Mouse (Mus musculus): ENCODE data around the gene Tbxa2r. TPM values are rescaled to one million over a fixed set of nuclear protein-coding genes. Genes with fewer than 3 reads are reported as not detected.

Tbxa2r gene
- polyA plus RNA-seq (2014; fragmentation: Nextera tagmentation; extraction: Ambion mirVana): 2.4 and 2.6 TPM in 2 replicates

DNA sequence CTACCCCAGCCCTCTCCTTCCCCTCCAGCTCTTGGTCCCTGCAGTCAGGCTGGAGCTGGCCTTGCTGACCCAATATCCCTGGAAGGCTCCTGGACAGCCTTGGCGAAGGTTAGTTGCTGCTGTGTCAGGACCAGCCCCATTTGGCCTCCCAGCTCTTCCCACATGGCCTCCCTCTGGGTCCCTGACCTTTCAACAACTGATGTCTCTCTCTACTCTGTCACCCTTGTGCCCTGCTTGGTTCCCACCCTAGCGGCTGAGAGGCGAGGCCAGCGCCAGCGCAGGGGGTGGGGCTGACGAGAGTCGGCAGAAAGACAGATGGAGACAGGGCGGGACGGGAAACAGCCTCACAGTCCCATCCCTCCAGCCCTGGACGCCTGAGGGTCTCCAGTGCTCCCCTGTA is at the start of gene Tbxa2r:
TSS of gene Tbxa2r (plus strand) at position 346 of the 400 bp plus-strand sequence.
- H3K4me2 ChIP-seq: no peak within 1 kb of the TSS
- no peak for DNase-seq (ENCODE audit: low spot score, missing footprints)
- no peak within 1 kb of the TSS for H3K27ac ChIP-seq (ENCODE audit: low read depth, low read length)
- 10% methylated on average over 10 of the region's 10 CpGs for WGBS
- peaks cover 9% of the 10 kb centered on the region for H3K27me3 ChIP-seq (ENCODE audit: control insufficient read depth, insufficient read depth, low read length)
- peaks cover 33% of the 10 kb centered on the region for H3K36me3 ChIP-seq (ENCODE audit: control insufficient read depth, insufficient read depth, low read length)
- no peak within 1 kb of the TSS for H3K4me3 ChIP-seq (ENCODE audit: low read depth, low read length)
- no peak for ATAC-seq (ENCODE audit: low FRiP score)
- no peaks in the 10 kb centered on the region for H3K9me3 ChIP-seq (ENCODE audit: control insufficient read depth, low read length)
- H3K4me1 ChIP-seq (ENCODE audit: control insufficient read depth, insufficient read depth, low read length): no peaks in the 10 kb centered on the region
- H3K9ac ChIP-seq (ENCODE audit: low read length): 0 out of 2 replicates have a peak within 1 kb of the TSS, but pooled peaks have one; percentile 7

- Histone ChIP-seq H3K9ac (ENCODE audit: low read length) (no peak overlapping the region), H3K9me3 (ENCODE audit: control insufficient read depth, low read length) (no peaks in the 10 kb centered on the region), H3K4me2 (no peak overlapping the region), H3K4me3 (ENCODE audit: low read depth, low read length) (no peak overlapping the region), H3K4me1 (ENCODE audit: control insufficient read depth, insufficient read depth, low read length) (no peaks in the 10 kb centered on the region), H3K36me3 (ENCODE audit: control insufficient read depth, insufficient read depth, low read length) (no peaks in the 10 kb centered on the region), H3K27ac (ENCODE audit: low read depth, low read length) (no peak overlapping the region), H3K27me3 (ENCODE audit: control insufficient read depth, insufficient read depth, low read length) (peaks cover 13% of the 10 kb centered on the region)
- ATAC-seq (ENCODE audit: low FRiP score) (no peak), DNase-seq (ENCODE audit: low spot score, missing footprints) (no peak)
- WGBS: 48% methylated on average over 10 of the region's 10 CpGs
Measured at GRCm38 (mm10) chr10:81279496-81279895, 49.0 kb upstream of the Tbxa2r start.

DNA sequence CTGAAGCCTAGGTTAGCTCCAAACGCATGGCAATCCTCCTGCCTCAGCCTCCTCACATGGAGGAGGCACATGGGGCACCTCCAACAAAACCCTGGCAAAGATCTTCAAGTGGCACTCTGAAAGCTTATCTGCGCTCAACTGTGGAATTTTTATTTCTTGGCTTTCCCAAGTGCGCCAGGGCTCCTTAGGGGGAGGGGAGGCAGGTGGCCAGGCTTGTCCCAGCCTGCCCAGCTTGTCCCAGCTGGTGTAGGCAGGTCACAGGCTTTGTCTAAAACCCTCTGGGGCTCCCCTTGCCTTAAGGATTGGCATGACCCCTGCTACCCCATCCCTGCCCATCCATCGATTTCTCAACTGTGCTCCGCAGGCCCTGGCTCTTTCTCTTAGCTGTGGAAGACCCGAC is 44.3 kb upstream of the Tbxa2r start:
- no peak overlapping the region for H3K4me3 ChIP-seq (ENCODE audit: low read depth, low read length)
- WGBS: 60% methylated on average over 6 of the region's 6 CpGs
- DNase-seq (ENCODE audit: low spot score, missing footprints) (no peak), ATAC-seq (ENCODE audit: low FRiP score) (no peak)
- peaks cover 20% of the 10 kb centered on the region for H3K27me3 ChIP-seq (ENCODE audit: control insufficient read depth, insufficient read depth, low read length)
- H3K4me2 ChIP-seq: no peak overlapping the region
- H3K4me1 ChIP-seq (ENCODE audit: control insufficient read depth, insufficient read depth, low read length): peaks cover 5% of the 10 kb centered on the region
- H3K9me3 ChIP-seq (ENCODE audit: control insufficient read depth, low read length): no peaks in the 10 kb centered on the region
- H3K9ac ChIP-seq (ENCODE audit: low read length): no peak overlapping the region
- no peaks in the 10 kb centered on the region for H3K36me3 ChIP-seq (ENCODE audit: control insufficient read depth, insufficient read depth, low read length)
- no peak overlapping the region for H3K27ac ChIP-seq (ENCODE audit: low read depth, low read length)

- H3K4me2 ChIP-seq: peak overlapping the region; percentile 69
- H3K4me3 ChIP-seq (ENCODE audit: low read depth, low read length): no peak overlapping the region; the same call in 1 of the 2 replicates
- ATAC-seq (ENCODE audit: low FRiP score) (no peak), DNase-seq (ENCODE audit: low spot score, missing footprints) (no peak)
- 15% methylated on average over 17 of the region's 17 CpGs for WGBS
- H3K27me3 ChIP-seq (ENCODE audit: control insufficient read depth, insufficient read depth, low read length): peaks cover 24% of the 10 kb centered on the region
- H3K9me3 ChIP-seq (ENCODE audit: control insufficient read depth, low read length): no peaks in the 10 kb centered on the region
- no peak overlapping the region for H3K9ac ChIP-seq (ENCODE audit: low read length)
- no peak overlapping the region for H3K27ac ChIP-seq (ENCODE audit: low read depth, low read length)
- peaks cover 5% of the 10 kb centered on the region for H3K4me1 ChIP-seq (ENCODE audit: control insufficient read depth, insufficient read depth, low read length)
- H3K36me3 ChIP-seq (ENCODE audit: control insufficient read depth, insufficient read depth, low read length): no peaks in the 10 kb centered on the region
Measured at GRCm38 (mm10) chr10:81284719-81285118, 43.8 kb upstream of the Tbxa2r start.

GRCm38 (mm10) chr10:81285694-81286450 is 42.7 kb upstream of the Tbxa2r start:
- Histone ChIP-seq H3K36me3 (ENCODE audit: control insufficient read depth, insufficient read depth, low read length) (no peaks in the 10 kb centered on the region), H3K27me3 (ENCODE audit: control insufficient read depth, insufficient read depth, low read length) (peaks cover 34% of the 10 kb centered on the region), H3K4me1 (ENCODE audit: control insufficient read depth, insufficient read depth, low read length) (peaks cover 5% of the 10 kb centered on the region), H3K9me3 (ENCODE audit: control insufficient read depth, low read length) (no peaks in the 10 kb centered on the region), H3K27ac (ENCODE audit: low read depth, low read length) (no peak overlapping the region), H3K9ac (ENCODE audit: low read length) (peak overlapping the region; percentile 68), H3K4me2 (peak overlapping the region; percentile 69), H3K4me3 (ENCODE audit: low read depth, low read length) (peak overlapping the region; percentile 49)
- ATAC-seq (ENCODE audit: low FRiP score) (peak; percentile 77), DNase-seq (ENCODE audit: low spot score, missing footprints) (peak; percentile 100)
- WGBS: 2% methylated on average over 54 of the region's 54 CpGs

DNA sequence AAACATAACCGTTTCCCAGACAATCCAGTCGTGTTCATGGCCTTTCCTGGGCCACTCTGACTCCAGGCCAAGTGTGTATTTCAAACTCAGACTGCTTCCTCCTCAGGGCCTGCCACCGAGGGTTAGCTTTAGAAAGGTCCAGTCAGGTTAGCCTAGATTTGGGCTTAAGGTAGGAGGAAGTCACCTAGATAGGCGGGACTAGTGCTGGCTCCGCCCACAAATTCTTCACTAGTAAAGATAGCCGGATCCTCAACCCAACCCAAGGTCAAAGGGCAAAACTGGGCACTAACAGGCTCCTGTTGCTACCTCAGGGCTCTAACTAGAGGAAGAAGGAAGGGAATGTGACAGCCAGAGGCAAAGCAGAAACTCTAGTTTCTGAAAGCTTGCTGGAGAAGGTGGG is 41.9 kb upstream of the Tbxa2r start:
- Histone ChIP-seq H3K27ac (ENCODE audit: low read depth, low read length) (no peak overlapping the region), H3K9me3 (ENCODE audit: control insufficient read depth, low read length) (no peaks in the 10 kb centered on the region), H3K36me3 (ENCODE audit: control insufficient read depth, insufficient read depth, low read length) (no peaks in the 10 kb centered on the region), H3K4me1 (ENCODE audit: control insufficient read depth, insufficient read depth, low read length) (peaks cover 5% of the 10 kb centered on the region), H3K4me3 (ENCODE audit: low read depth, low read length) (no peak overlapping the region), H3K9ac (ENCODE audit: low read length) (no peak overlapping the region), H3K4me2 (no peak overlapping the region), H3K27me3 (ENCODE audit: control insufficient read depth, insufficient read depth, low read length) (peaks cover 41% of the 10 kb centered on the region)
- WGBS: 49% methylated on average over 6 of the region's 6 CpGs
- no peak for DNase-seq (ENCODE audit: low spot score, missing footprints)
- ATAC-seq (ENCODE audit: low FRiP score): no peak

GRCm38 (mm10) chr10:81287513-81288157 is 40.9 kb upstream of the Tbxa2r start:
- 63% methylated on average over 8 of the region's 8 CpGs for WGBS
- Histone ChIP-seq H3K9ac (ENCODE audit: low read length) (no peak overlapping the region), H3K4me2 (no peak overlapping the region), H3K9me3 (ENCODE audit: control insufficient read depth, low read length) (no peaks in the 10 kb centered on the region), H3K4me3 (ENCODE audit: low read depth, low read length) (no peak overlapping the region), H3K4me1 (ENCODE audit: control insufficient read depth, insufficient read depth, low read length) (peaks cover 5% of the 10 kb centered on the region), H3K27me3 (ENCODE audit: control insufficient read depth, insufficient read depth, low read length) (peaks cover 44% of the 10 kb centered on the region), H3K27ac (ENCODE audit: low read depth, low read length) (no peak overlapping the region), H3K36me3 (ENCODE audit: control insufficient read depth, insufficient read depth, low read length) (no peaks in the 10 kb centered on the region)
- ATAC-seq (ENCODE audit: low FRiP score) (no peak), DNase-seq (ENCODE audit: low spot score, missing footprints) (peak; percentile 94)

DNA sequence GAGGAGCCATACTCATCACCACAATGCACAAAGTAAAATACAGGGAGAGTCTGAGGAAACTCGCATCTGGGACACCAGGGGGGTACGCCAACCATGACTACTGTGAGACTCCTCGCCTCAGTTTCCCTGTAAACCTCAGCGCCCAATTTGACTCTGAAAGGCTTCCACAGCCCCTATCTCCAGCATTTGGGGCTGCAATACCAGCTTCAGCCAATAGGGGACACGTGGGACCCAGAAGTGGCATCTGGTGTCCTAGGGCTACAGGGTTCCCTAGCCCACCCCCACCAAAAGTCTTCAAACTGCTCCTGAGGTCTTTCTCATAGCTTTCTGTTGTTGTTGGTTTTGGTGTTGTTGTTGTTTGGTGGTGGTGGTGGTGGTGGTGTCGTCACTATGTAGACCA is 39.9 kb upstream of the Tbxa2r start:
- DNase-seq (ENCODE audit: low spot score, missing footprints): peak; percentile 96
- peaks cover 39% of the 10 kb centered on the region for H3K27me3 ChIP-seq (ENCODE audit: control insufficient read depth, insufficient read depth, low read length)

DNA sequence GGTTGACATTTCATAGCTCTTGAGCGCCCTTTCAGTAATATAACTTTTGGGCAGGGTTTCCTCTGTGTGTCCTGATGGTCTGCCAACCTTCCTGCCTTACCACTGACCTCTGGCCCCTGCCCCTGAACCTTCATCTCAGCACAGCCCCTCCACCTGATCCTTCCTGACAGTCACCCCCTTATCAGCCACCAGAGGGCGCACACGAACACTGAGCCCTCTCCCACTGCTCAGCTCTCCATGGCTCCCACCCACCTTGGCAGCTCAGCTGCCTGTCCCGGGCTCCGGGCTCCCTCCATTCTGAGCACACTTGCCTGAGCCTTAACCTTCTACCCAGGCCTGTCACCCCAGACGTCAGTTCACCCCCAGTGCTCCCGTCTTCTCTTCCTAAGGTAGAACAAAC is 39.3 kb upstream of the Tbxa2r start:
- Histone ChIP-seq H3K27me3 (ENCODE audit: control insufficient read depth, insufficient read depth, low read length) (peaks cover 33% of the 10 kb centered on the region), H3K4me2 (no peak overlapping the region), H3K27ac (ENCODE audit: low read depth, low read length) (no peak overlapping the region), H3K36me3 (ENCODE audit: control insufficient read depth, insufficient read depth, low read length) (no peaks in the 10 kb centered on the region), H3K4me3 (ENCODE audit: low read depth, low read length) (no peak overlapping the region), H3K4me1 (ENCODE audit: control insufficient read depth, insufficient read depth, low read length) (peaks cover 11% of the 10 kb centered on the region), H3K9me3 (ENCODE audit: control insufficient read depth, low read length) (no peaks in the 10 kb centered on the region), H3K9ac (ENCODE audit: low read length) (no peak overlapping the region)
- ATAC-seq (ENCODE audit: low FRiP score) (no peak), DNase-seq (ENCODE audit: low spot score, missing footprints) (peak; percentile 94)
- 3% methylated on average over 7 of the region's 7 CpGs for WGBS

More for the DNA sequence above, 39.9 kb upstream of the Tbxa2r start:
- Histone ChIP-seq H3K4me3 (ENCODE audit: low read depth, low read length) (no peak overlapping the region), H3K4me1 (ENCODE audit: control insufficient read depth, insufficient read depth, low read length) (peaks cover 5% of the 10 kb centered on the region), H3K9ac (ENCODE audit: low read length) (no peak overlapping the region), H3K27ac (ENCODE audit: low read depth, low read length) (no peak overlapping the region), H3K9me3 (ENCODE audit: control insufficient read depth, low read length) (no peaks in the 10 kb centered on the region), H3K36me3 (ENCODE audit: control insufficient read depth, insufficient read depth, low read length) (no peaks in the 10 kb centered on the region), H3K4me2 (no peak overlapping the region)
- ATAC-seq (ENCODE audit: low FRiP score): no peak
- 27% methylated on average over 6 of the region's 6 CpGs for WGBS
